ENCODE assay signal across 17 mouse cellular contexts in genomic region chr2:73586392-73587108, GRCm38 (mm10). TPM values are rescaled to one million over a fixed set of nuclear protein-coding genes. Genes with fewer than 3 reads are reported as not detected.
DNase-seq lines count a peak whose midpoint lies in the region; ATAC-seq and TF ChIP-seq lines count a peak whose summit lies in the region.
"Had no signal": no experiment of that assay in that cellular context is flagged by ENCODE, and none has a peak within 500 bp of the region (broad histone marks: within the 10 kb centered on the region; RNA-seq: fewer than 3 reads in every experiment).

No protein-coding gene starts in this region.

- 0 out of 2 replicates have a peak, but pooled peaks have one; percentile 15 for ATAC-seq in frontal cortex, adult (ENCODE audit: low TSS enrichment)
- ATAC-seq in midbrain, postnatal 0 days (ENCODE audit: low FRiP score), result no peak
- ATAC-seq in midbrain, embryonic 15.5 days (replicated peaks), result no peak
- ATAC-seq in stomach, postnatal 0 days (ENCODE audit: low FRiP score, low TSS enrichment), result no peak
- ATAC-seq: inflammation-experienced regulatory T-cells, adult 6 months; midbrain, embryonic 13.5 days had no signal

- no peak for DNase-seq in frontal cortex, postnatal 14 days (ENCODE audit: low spot score in 2 of 2)
- peak; percentile 23 for DNase-seq in kidney, adult 2 months
- DNase-seq in kidney, postnatal 10 days, result no peak
- peak; percentile 56 for DNase-seq in midbrain, postnatal 0 days (ENCODE audit: low spot score)
- no peak for DNase-seq in stomach, postnatal 0 days (ENCODE audit: low spot score)
- DNase-seq in right cerebral cortex, adult 18-20 months, result no peak
- DNase-seq: adrenal gland, postnatal 10 days; gastrocnemius, postnatal 36 days; kidney, postnatal 14 days; lung, adult 18-20 months; retina, postnatal 1 day had no signal

- no peak overlapping the region for H3K4me3 ChIP-seq in kidney, adult 2 months (ENCODE audit: insufficient read depth, low read depth, low read length)
- no peak overlapping the region for H3K4me3 ChIP-seq in midbrain, postnatal 0 days (ENCODE audit: low read depth, low read length)
- no peak overlapping the region for H3K4me3 ChIP-seq in midbrain, embryonic 15.5 days
- H3K4me3 ChIP-seq in stomach, postnatal 0 days (ENCODE audit: low read depth, low read length), result no peak overlapping the region
- H3K4me3 ChIP-seq: midbrain, embryonic 13.5 days had no signal

- H3K9ac ChIP-seq in midbrain, postnatal 0 days (replicated peaks; ENCODE audit: low read length, poor library complexity, severe bottlenecking), result no peak overlapping the region
- no peak overlapping the region for H3K9ac ChIP-seq in midbrain, embryonic 15.5 days
- no peak overlapping the region for H3K9ac ChIP-seq in stomach, postnatal 0 days (ENCODE audit: low read length)
- H3K9ac ChIP-seq: limb, embryonic 15.5 days; midbrain, embryonic 13.5 days had no signal

- TF ChIP-seq CTCF in kidney, adult 2 months (conservative IDR thresholded peaks at IDR 0.05; ENCODE audit: insufficient read depth, insufficient read length, low read depth, low read length), result no peak
- TF ChIP-seq CTCF in midbrain, postnatal 0 days (IDR thresholded peaks at IDR 0.05), result no peak
- TF ChIP-seq CTCF in stomach, postnatal 0 days (IDR thresholded peaks at IDR 0.05; ENCODE audit: low read depth), result no peak

- H3K4me1 ChIP-seq in kidney, adult 2 months (ENCODE audit: control insufficient read depth, insufficient read depth, low read length), result no peaks in the 10 kb centered on the region; the same call in 1 of the 2 replicates
- H3K4me1 ChIP-seq in midbrain, postnatal 0 days (ENCODE audit: insufficient read depth, low read length), result peaks cover 7% of the 10 kb centered on the region
- peaks cover 16% of the 10 kb centered on the region for H3K4me1 ChIP-seq in midbrain, embryonic 15.5 days
- H3K4me1 ChIP-seq in stomach, postnatal 0 days (replicated peaks; ENCODE audit: control insufficient read depth, insufficient read depth), result 0 out of 2 replicates have a peak, but pooled peaks cover 2% of the 10 kb centered on the region

- H3K27ac ChIP-seq in kidney, adult 2 months (ENCODE audit: insufficient read depth, low read depth, low read length), result 0 out of 2 replicates have a peak overlapping the region, but pooled peaks have one; percentile 9
- H3K27ac ChIP-seq in midbrain, postnatal 0 days (ENCODE audit: low read depth, low read length), result no peak overlapping the region
- H3K27ac ChIP-seq in midbrain, embryonic 15.5 days, result no peak overlapping the region
- 0 out of 2 replicates have a peak overlapping the region, but pooled peaks have one; percentile 13 for H3K27ac ChIP-seq in stomach, postnatal 0 days (replicated peaks)
- H3K27ac ChIP-seq: hindbrain, embryonic 10.5 days; midbrain, embryonic 13.5 days had no signal

- no peaks in the 10 kb centered on the region for H3K27me3 ChIP-seq in kidney, adult 2 months (replicated peaks; ENCODE audit: control insufficient read depth, insufficient read depth, low read length)
- H3K27me3 ChIP-seq in midbrain, postnatal 0 days (ENCODE audit: insufficient read depth, low read length), result no peaks in the 10 kb centered on the region
- no peaks in the 10 kb centered on the region for H3K27me3 ChIP-seq in midbrain, embryonic 15.5 days (replicated peaks)
- H3K27me3 ChIP-seq in stomach, postnatal 0 days (ENCODE audit: control insufficient read depth, insufficient read depth, low read length), result no peaks in the 10 kb centered on the region
- H3K27me3 ChIP-seq: limb, embryonic 15.5 days had no signal

- TF ChIP-seq EP300 in stomach, postnatal 0 days (optimal IDR thresholded peaks at IDR 0.05), result no peak

- WGBS in kidney, adult 2 months, result 60% methylated on average over 10 of the region's 10 CpGs
- 44% methylated on average over 9 of the region's 10 CpGs for WGBS in midbrain, postnatal 0 days
- WGBS in midbrain, embryonic 15.5 days, result 43% methylated on average over 10 of the region's 10 CpGs
- 53% methylated on average over 10 of the region's 10 CpGs for WGBS in stomach, postnatal 0 days

- no peaks in the 10 kb centered on the region for H3K9me3 ChIP-seq in midbrain, postnatal 0 days (ENCODE audit: low read length)
- H3K9me3 ChIP-seq in midbrain, embryonic 15.5 days, result no peaks in the 10 kb centered on the region
- H3K9me3 ChIP-seq in stomach, postnatal 0 days (ENCODE audit: control insufficient read depth, low read length), result no peaks in the 10 kb centered on the region
- H3K9me3 ChIP-seq: hindbrain, embryonic 10.5 days; limb, embryonic 15.5 days; midbrain, embryonic 13.5 days had no signal

- no peaks in the 10 kb centered on the region for H3K36me3 ChIP-seq in kidney, adult 2 months (ENCODE audit: control insufficient read depth, insufficient read depth, low read length)
- H3K36me3 ChIP-seq in midbrain, postnatal 0 days (ENCODE audit: insufficient read depth, low read length), result no peaks in the 10 kb centered on the region
- no peaks in the 10 kb centered on the region for H3K36me3 ChIP-seq in midbrain, embryonic 15.5 days (replicated peaks)
- no peaks in the 10 kb centered on the region for H3K36me3 ChIP-seq in stomach, postnatal 0 days (ENCODE audit: control insufficient read depth, insufficient read depth, low read length)
- H3K36me3 ChIP-seq: hindbrain, embryonic 10.5 days; limb, embryonic 15.5 days; midbrain, embryonic 13.5 days had no signal

- no peak overlapping the region for H3K4me2 ChIP-seq in midbrain, postnatal 0 days (ENCODE audit: low read depth, low read length, poor library complexity, severe bottlenecking)
- H3K4me2 ChIP-seq in midbrain, embryonic 15.5 days, result no peak overlapping the region
- no peak overlapping the region for H3K4me2 ChIP-seq in stomach, postnatal 0 days (replicated peaks; ENCODE audit: low read depth)

- no peak for TF ChIP-seq POLR2A in kidney, adult 2 months (IDR thresholded peaks at IDR 0.05; ENCODE audit: low read depth, low read length)

RNA-seq across cellular contexts. Expression of gene Chrna1, which starts 6.4 kb away (rescaled TPM):
- polyA plus RNA-seq in kidney, adult 2 months (2012; rRNA removed), result not detected in 2 replicates
- 0.22 TPM in 1 of 2 replicates, not detected in the other for total RNA-seq in midbrain, postnatal 0 days (2014; rRNA removed)
- polyA plus RNA-seq in midbrain, postnatal 0 days (2015; fragmentation: Nextera tagmentation; extraction: Ambion mirVana), result 0.25 and 0.31 TPM in 2 replicates
- polyA plus RNA-seq in midbrain, embryonic 15.5 days (2015; fragmentation: Nextera tagmentation; extraction: Ambion mirVana), result 0.18 and 0.24 TPM in 2 replicates
- 0.36 and 0.59 TPM in 2 replicates for polyA plus RNA-seq in stomach, postnatal 0 days (2015; fragmentation: Nextera tagmentation; extraction: Ambion mirVana)
- polyA plus RNA-seq: inflammation-experienced regulatory T-cells, adult 6 months had no signal

RNA-seq across cellular contexts. Expression of gene Wipf1, which starts 57.0 kb away (rescaled TPM):
- polyA plus RNA-seq in kidney, adult 2 months (2012; rRNA removed), result 4.8 and 8.0 TPM in 2 replicates
- total RNA-seq in midbrain, postnatal 0 days (2014; rRNA removed), result 1.8 and 4.3 TPM in 2 replicates
- polyA plus RNA-seq in midbrain, postnatal 0 days (2015; fragmentation: Nextera tagmentation; extraction: Ambion mirVana), result 2.1 and 2.4 TPM in 2 replicates
- polyA plus RNA-seq in midbrain, embryonic 15.5 days (2015; fragmentation: Nextera tagmentation; extraction: Ambion mirVana), result 2.3 and 2.7 TPM in 2 replicates
- 3.1 and 3.3 TPM in 2 replicates for polyA plus RNA-seq in stomach, postnatal 0 days (2015; fragmentation: Nextera tagmentation; extraction: Ambion mirVana)

Comparison
In these comparisons a context has a peak if more than half of its experiments do, and no peak if none do; other contexts are left out.
1. DNase-seq: peak in kidney, adult 2 months (single experiment) and midbrain, postnatal 0 days (single experiment); none in frontal cortex, postnatal 14 days (0 of 2), kidney, postnatal 10 days (single experiment), stomach, postnatal 0 days (single experiment) and right cerebral cortex, adult 18-20 months (single experiment).
2. H3K27ac ChIP-seq: peak in kidney, adult 2 months (single experiment) and stomach, postnatal 0 days (single experiment); none in midbrain, postnatal 0 days (single experiment) and midbrain, embryonic 15.5 days (single experiment).